Mouse (Mus musculus): ENCODE measurements around the gene Cphx3.
"Not testable (repeated sequence)": the region's sequence is repeated elsewhere in the genome, so short reads cannot be mapped to it uniquely, and the experiment has no call there.

The Cphx3 gene

GRCm38 (mm10) chr14:26173955-26174354 lies 91.9 kb downstream of the Cphx3 start:
- not testable (repeated sequence) for DNase-seq (ENCODE audit: low read depth)

GRCm38 (mm10) chr14:26175028-26175427 lies 92.9 kb downstream of the Cphx3 start:
- DNase-seq (ENCODE audit: low read depth) = not testable (repeated sequence)

GRCm38 (mm10) chr14:26181660-26182059 lies 99.6 kb downstream of the Cphx3 start:
- DNase-seq (ENCODE audit: low read depth) = not testable (repeated sequence)

GRCm38 (mm10) chr14:26182380-26182779 lies 100.3 kb downstream of the Cphx3 start, which contains the start of gene Plac9b:
Gene Plac9b, minus strand, starts transcription at chr14:26182480.
- DNase-seq (ENCODE audit: low read depth) = not testable (repeated sequence)

- DNase-seq (ENCODE audit: low read depth) = not testable (repeated sequence)
Measured at GRCm38 (mm10) chr14:26186638-26187037, 104.5 kb downstream of the Cphx3 start.

- DNase-seq (ENCODE audit: low read depth) = not testable (repeated sequence)
Measured at GRCm38 (mm10) chr14:26188361-26188760, 106.3 kb downstream of the Cphx3 start.

- DNase-seq (ENCODE audit: low read depth) = not testable (repeated sequence)
Measured at GRCm38 (mm10) chr14:26197851-26198250, 115.8 kb downstream of the Cphx3 start.

GRCm38 (mm10) chr14:26206197-26206925 lies 124.3 kb downstream of the Cphx3 start:
- not testable (repeated sequence) for DNase-seq (ENCODE audit: low read depth)

GRCm38 (mm10) chr14:26206926-26207247 lies 124.8 kb downstream of the Cphx3 start, which contains the start of gene Tmem254b:
Gene Tmem254b, minus strand, starts transcription at chr14:26207041.
- not testable (repeated sequence) for DNase-seq (ENCODE audit: low read depth)

GRCm38 (mm10) chr14:26216233-26217000 lies 134.3 kb downstream of the Cphx3 start:
- not testable (repeated sequence) for DNase-seq (ENCODE audit: low read depth)

GRCm38 (mm10) chr14:26237183-26237582 lies 155.1 kb downstream of the Cphx3 start:
- not testable (repeated sequence) for DNase-seq (ENCODE audit: low read depth)

- not testable (repeated sequence) for DNase-seq (ENCODE audit: low read depth)
Measured at GRCm38 (mm10) chr14:26257756-26258617, 175.9 kb downstream of the Cphx3 start, which contains the start of gene Duxbl3. Gene Duxbl3, plus strand, starts transcription at chr14:26257962.

- DNase-seq (ENCODE audit: low read depth) = not testable (repeated sequence)
Measured at GRCm38 (mm10) chr14:26258729-26259128, 176.6 kb downstream of the Cphx3 start.

Measured in induced T-regulatory cell, adult 2 months (primary cell).